Mouse (Mus musculus): ENCODE measurements around the gene Olig2. TPM values are rescaled to one million over a fixed set of nuclear protein-coding genes. Genes with fewer than 3 reads are reported as not detected.

Gene Olig2
- polyA plus RNA-seq, 1 experiment from 2014 or later, result 3.2 TPM

- peaks cover 14% of the 10 kb centered on the region for H3K4me1 ChIP-seq
- no peak overlapping the region for H3K27ac ChIP-seq (replicated peaks)
- H3K4me2 ChIP-seq (replicated peaks), result no peak overlapping the region
- 0 out of 2 replicates have a peak, but pooled peaks cover 3% of the 10 kb centered on the region for H3K9me3 ChIP-seq (replicated peaks)
- no peak overlapping the region for H3K9ac ChIP-seq
- no peak for ATAC-seq (ENCODE audit: insufficient number of reproducible peaks, low FRiP score, low TSS enrichment, low read depth)
- 31% methylated on average over 6 of the region's 6 CpGs for WGBS
- no peaks in the 10 kb centered on the region for H3K36me3 ChIP-seq
- peaks cover 76% of the 10 kb centered on the region for H3K27me3 ChIP-seq
- H3K4me3 ChIP-seq (replicated peaks), result no peak overlapping the region
Observed at GRCm38 (mm10) chr16:91217077-91217476, 8.2 kb upstream of the Olig2 start.

DNA sequence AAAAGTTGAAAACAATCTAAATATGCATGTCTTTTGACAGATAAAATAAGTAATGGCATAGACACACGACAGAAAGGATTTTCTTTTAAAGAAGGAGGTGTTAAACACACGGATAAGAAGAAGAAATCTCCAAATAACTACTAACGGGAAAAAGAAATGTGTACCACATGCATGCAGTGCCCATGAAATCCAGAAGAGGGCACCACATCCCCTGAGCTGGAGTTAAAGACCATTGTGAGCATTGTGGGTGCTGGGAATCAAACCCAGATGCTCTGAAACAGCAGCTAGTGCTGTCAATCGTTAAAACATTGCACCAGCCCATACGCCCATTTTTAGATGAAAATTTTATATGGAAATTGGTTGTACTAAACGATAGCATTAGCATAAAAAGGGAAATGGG, 7.3 kb upstream of the Olig2 start:
- no peak overlapping the region for H3K9ac ChIP-seq
- no peak overlapping the region for H3K4me2 ChIP-seq (replicated peaks)
- H3K9me3 ChIP-seq (replicated peaks), result 0 out of 2 replicates have a peak, but pooled peaks cover 3% of the 10 kb centered on the region
- no peak for ATAC-seq (ENCODE audit: insufficient number of reproducible peaks, low FRiP score, low TSS enrichment, low read depth)
- H3K4me3 ChIP-seq (replicated peaks), result no peak overlapping the region
- H3K27me3 ChIP-seq, result peaks cover 77% of the 10 kb centered on the region
- peaks cover 23% of the 10 kb centered on the region for H3K4me1 ChIP-seq
- H3K36me3 ChIP-seq, result no peaks in the 10 kb centered on the region
- WGBS, result 70% methylated on average over 6 of the region's 6 CpGs
- no peak overlapping the region for H3K27ac ChIP-seq (replicated peaks)

- Histone ChIP-seq H3K4me3 (replicated peaks) (no peak overlapping the region), H3K4me2 (replicated peaks) (no peak overlapping the region), H3K4me1 (peaks cover 28% of the 10 kb centered on the region), H3K27me3 (peaks cover 85% of the 10 kb centered on the region), H3K9ac (no peak overlapping the region), H3K9me3 (replicated peaks) (0 out of 2 replicates have a peak, but pooled peaks cover 3% of the 10 kb centered on the region), H3K36me3 (no peaks in the 10 kb centered on the region), H3K27ac (replicated peaks) (no peak overlapping the region)
- WGBS, result 11% methylated on average over 14 of the region's 14 CpGs
- ATAC-seq (ENCODE audit: insufficient number of reproducible peaks, low FRiP score, low TSS enrichment, low read depth), result no peak
Observed at GRCm38 (mm10) chr16:91219246-91219645, 6.0 kb upstream of the Olig2 start.

DNA sequence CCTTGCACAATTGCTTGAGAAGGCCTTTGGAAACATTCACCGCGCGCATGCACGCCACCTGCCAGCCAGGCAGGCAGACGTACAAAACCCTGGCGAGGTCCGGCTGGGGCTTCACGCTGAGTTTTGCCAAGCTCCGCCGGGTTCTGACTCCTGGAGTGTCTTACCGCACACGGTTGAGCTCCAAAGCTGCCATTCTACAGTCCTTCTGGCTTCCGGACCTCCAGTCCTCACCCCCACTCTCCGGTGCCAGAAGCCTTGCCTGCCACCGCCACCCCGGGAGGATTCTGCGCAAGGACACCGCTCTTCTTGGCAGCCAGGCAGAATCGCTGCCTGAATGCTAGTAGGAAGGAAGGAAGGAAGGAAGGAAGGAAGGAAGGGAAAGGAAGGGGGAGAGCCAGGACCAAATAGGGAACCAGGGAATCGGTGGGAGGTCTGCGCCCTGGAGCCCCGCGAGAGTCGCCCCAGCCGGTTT, 3.0 kb upstream of the Olig2 start:
- Histone ChIP-seq H3K4me3 (replicated peaks) (peak overlapping the region; percentile 19; the same call in 1 of the 2 replicates), H3K4me1 (peaks cover 51% of the 10 kb centered on the region), H3K27me3 (peaks cover 98% of the 10 kb centered on the region), H3K9ac (no peak overlapping the region), H3K9me3 (replicated peaks) (0 out of 2 replicates have a peak, but pooled peaks cover 3% of the 10 kb centered on the region), H3K27ac (replicated peaks) (no peak overlapping the region), H3K36me3 (no peaks in the 10 kb centered on the region), H3K4me2 (replicated peaks) (peak overlapping the region; percentile 33)
- ATAC-seq (ENCODE audit: insufficient number of reproducible peaks, low FRiP score, low TSS enrichment, low read depth), result no peak
- 1% methylated on average over 25 of the region's 25 CpGs for WGBS

DNA sequence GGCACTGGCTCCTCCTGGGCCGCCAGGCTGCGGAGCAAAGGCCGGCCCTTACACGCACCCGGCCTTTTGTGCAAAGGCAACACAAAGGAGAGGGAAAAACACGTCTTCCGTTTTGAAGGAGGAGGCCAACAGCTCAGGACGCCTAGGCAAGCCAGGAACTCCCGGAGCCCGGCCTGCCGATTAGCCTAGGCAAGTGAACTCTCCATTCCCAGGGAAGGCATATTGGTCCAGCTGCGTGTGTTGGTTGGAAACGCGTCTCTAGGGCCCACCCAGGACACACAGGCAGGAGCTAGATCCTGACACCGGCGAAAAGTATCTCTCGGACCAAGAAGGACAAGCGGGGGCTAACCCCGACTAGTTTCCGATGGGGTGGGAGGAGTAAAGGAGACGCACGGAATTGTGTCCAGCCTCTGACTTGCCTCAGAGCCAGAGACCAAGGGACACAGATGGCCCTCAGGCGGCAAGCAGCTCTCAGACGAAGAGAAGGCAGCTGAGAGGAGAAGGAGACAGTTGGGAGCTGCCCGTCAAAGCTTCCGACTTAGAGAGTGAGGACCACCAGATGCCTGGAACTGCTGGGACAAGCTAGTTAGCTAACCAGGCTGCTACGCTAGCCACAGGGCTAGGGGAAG, 2.5 kb upstream of the Olig2 start:
- WGBS, result under 1% methylated on average over 27 of the region's 27 CpGs
- Histone ChIP-seq H3K36me3 (no peaks in the 10 kb centered on the region), H3K4me3 (replicated peaks) (peak overlapping the region; percentile 19; the same call in 1 of the 2 replicates), H3K4me1 (peaks cover 54% of the 10 kb centered on the region), H3K9me3 (replicated peaks) (0 out of 2 replicates have a peak, but pooled peaks cover 3% of the 10 kb centered on the region), H3K9ac (no peak overlapping the region), H3K27me3 (peaks cover 99% of the 10 kb centered on the region), H3K4me2 (replicated peaks) (peak overlapping the region; percentile 33), H3K27ac (replicated peaks) (no peak overlapping the region)
- ATAC-seq (ENCODE audit: insufficient number of reproducible peaks, low FRiP score, low TSS enrichment, low read depth), result no peak

DNA sequence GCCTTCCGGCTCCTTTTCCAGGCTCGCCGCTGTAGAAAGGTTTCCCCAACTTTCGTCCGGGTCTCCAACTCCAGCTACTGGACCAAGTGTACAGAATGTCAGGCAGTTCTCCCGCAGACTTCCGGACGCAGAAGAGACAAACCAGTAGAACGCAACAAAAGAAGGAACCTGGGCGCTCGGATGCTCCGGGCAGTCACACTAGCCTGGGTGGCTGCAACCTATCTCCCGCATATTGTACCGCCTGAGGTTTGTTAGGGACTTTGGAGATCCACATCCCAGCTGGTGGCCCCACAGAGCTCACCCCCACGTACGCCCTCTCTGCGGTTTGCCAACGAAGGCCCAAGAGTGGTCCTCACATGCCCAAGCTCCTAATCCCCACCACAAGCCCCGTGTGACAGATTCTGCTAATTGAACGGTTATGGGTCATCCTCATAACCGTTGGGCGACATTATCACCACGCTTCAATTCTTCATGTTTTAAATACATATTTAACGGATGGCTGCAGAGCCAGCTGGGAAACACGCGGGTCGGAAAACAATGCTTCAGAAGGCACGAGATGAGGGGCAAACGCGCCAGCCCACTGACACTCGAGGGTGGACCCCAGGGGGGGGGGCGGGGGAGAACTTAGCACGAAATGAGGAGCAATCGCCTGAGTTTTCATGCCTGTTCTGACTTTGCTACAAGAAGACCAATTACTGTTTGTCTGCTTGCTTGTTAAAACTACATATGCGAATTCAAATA, 1.8 kb upstream of the Olig2 start:
- Histone ChIP-seq H3K9ac (no peak overlapping the region), H3K36me3 (no peaks in the 10 kb centered on the region), H3K27me3 (peaks cover 100% of the 10 kb centered on the region), H3K4me1 (peaks cover 54% of the 10 kb centered on the region), H3K9me3 (replicated peaks) (no peaks in the 10 kb centered on the region), H3K4me3 (replicated peaks) (0 out of 2 replicates have a peak overlapping the region, but pooled peaks have one; percentile 19), H3K27ac (replicated peaks) (no peak overlapping the region), H3K4me2 (replicated peaks) (no peak overlapping the region; the same call in 1 of the 2 replicates)
- no peak for ATAC-seq (ENCODE audit: insufficient number of reproducible peaks, low FRiP score, low TSS enrichment, low read depth)
- under 1% methylated on average over 35 of the region's 35 CpGs for WGBS

- no peaks in the 10 kb centered on the region for H3K36me3 ChIP-seq
- WGBS, result 4% methylated on average over 10 of the region's 10 CpGs
- no peak overlapping the region for H3K27ac ChIP-seq (replicated peaks)
- no peaks in the 10 kb centered on the region for H3K9me3 ChIP-seq (replicated peaks)
- no peak overlapping the region for H3K4me2 ChIP-seq (replicated peaks)
- H3K9ac ChIP-seq, result no peak overlapping the region
- no peak for ATAC-seq (ENCODE audit: insufficient number of reproducible peaks, low FRiP score, low TSS enrichment, low read depth)
- no peak overlapping the region for H3K4me3 ChIP-seq (replicated peaks)
- peaks cover 57% of the 10 kb centered on the region for H3K4me1 ChIP-seq
- H3K27me3 ChIP-seq, result peaks cover 100% of the 10 kb centered on the region
Observed at GRCm38 (mm10) chr16:91224068-91224402, 1.2 kb upstream of the Olig2 start.

DNA sequence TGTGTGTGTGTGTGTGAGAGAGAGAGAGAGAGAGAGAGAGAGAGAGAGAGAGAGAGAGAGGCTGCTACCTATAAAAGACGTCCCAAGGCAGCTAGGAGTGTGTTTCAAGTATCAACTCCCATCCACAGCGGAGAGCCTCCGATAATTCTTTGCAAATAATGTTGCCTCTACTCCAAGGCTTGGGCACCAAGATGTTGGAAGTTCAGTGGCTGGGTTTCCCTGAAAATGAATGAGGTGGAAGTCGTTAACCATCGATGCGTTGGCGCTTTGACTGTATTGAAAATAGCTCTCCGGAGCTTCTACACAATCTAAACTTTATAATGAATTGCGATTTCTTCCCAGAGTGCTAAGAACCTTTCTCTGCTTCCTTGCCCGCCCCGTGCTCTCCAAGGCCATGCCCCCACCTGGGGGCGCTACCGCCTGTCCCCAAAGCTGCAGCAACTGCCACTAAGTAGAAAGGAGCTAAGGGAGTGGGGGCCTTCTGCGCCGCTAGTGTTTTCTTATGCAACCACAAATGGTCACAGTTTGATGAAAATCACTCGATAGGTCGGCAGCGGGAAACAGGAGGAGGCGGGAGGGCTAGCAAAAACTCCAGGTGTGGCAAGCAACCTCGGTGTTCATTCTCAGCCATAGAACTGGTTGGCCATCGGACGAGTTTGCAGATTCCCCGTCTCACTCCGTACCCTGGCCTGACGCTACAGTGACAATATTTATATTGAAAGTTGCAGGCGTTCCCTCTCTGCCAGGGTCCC, 600 bp upstream of the Olig2 start:
- ATAC-seq (ENCODE audit: insufficient number of reproducible peaks, low FRiP score, low TSS enrichment, low read depth), result no peak

DNA sequence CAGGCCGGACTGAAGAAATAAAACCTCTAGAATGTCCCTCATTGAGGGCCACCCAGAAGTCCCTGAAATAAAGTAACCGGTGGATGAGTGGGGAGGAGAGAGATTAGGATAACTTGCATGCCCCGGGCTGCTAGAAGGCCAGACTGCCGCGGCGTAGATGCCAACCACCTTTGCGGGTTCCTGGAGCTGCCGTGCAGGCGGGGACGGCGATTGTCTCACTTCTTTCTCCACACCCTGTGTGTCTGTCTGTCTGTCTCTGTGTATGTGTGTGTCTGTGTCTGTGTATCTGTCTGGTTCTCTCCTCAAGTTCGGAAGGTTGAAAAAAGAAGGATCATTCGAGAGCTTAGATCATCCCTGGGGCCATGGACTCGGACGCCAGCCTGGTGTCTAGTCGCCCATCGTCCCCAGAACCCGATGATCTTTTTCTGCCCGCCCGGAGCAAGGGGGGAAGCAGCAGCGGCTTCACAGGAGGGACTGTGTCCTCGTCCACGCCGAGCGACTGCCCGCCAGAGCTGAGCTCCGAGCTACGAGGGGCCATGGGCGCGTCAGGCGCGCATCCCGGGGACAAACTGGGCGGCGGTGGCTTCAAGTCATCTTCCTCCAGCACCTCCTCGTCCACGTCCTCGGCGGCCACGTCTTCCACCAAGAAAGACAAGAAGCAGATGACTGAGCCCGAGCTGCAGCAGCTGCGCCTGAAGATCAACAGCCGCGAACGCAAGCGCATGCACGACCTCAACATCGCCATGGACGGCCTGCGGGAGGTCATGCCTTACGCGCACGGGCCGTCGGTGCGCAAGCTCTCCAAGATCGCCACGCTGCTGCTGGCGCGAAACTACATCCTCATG, 1.0 kb downstream of the Olig2 start:
- Histone ChIP-seq H3K4me1 (peaks cover 48% of the 10 kb centered on the region), H3K9me3 (replicated peaks) (no peaks in the 10 kb centered on the region), H3K4me3 (replicated peaks) (peak overlapping the region; percentile 18), H3K27me3 (peaks cover 99% of the 10 kb centered on the region), H3K4me2 (replicated peaks) (peak overlapping the region; percentile 43), H3K36me3 (no peaks in the 10 kb centered on the region), H3K27ac (replicated peaks) (no peak overlapping the region), H3K9ac (no peak overlapping the region)
- ATAC-seq (ENCODE audit: insufficient number of reproducible peaks, low FRiP score, low TSS enrichment, low read depth), result no peak
- WGBS, result 1% methylated on average over 60 of the region's 60 CpGs

More for the DNA sequence above, 600 bp upstream of the Olig2 start:
- WGBS, result 1% methylated on average over 26 of the region's 26 CpGs
- peaks cover 100% of the 10 kb centered on the region for H3K27me3 ChIP-seq
- H3K36me3 ChIP-seq, result no peaks in the 10 kb centered on the region
- H3K4me1 ChIP-seq, result peaks cover 55% of the 10 kb centered on the region
- peak overlapping the region; percentile 32 for H3K4me3 ChIP-seq (replicated peaks)
- no peaks in the 10 kb centered on the region for H3K9me3 ChIP-seq (replicated peaks)
- H3K27ac ChIP-seq (replicated peaks), result no peak overlapping the region
- H3K4me2 ChIP-seq (replicated peaks), result peak overlapping the region; percentile 43
- H3K9ac ChIP-seq, result no peak overlapping the region

DNA sequence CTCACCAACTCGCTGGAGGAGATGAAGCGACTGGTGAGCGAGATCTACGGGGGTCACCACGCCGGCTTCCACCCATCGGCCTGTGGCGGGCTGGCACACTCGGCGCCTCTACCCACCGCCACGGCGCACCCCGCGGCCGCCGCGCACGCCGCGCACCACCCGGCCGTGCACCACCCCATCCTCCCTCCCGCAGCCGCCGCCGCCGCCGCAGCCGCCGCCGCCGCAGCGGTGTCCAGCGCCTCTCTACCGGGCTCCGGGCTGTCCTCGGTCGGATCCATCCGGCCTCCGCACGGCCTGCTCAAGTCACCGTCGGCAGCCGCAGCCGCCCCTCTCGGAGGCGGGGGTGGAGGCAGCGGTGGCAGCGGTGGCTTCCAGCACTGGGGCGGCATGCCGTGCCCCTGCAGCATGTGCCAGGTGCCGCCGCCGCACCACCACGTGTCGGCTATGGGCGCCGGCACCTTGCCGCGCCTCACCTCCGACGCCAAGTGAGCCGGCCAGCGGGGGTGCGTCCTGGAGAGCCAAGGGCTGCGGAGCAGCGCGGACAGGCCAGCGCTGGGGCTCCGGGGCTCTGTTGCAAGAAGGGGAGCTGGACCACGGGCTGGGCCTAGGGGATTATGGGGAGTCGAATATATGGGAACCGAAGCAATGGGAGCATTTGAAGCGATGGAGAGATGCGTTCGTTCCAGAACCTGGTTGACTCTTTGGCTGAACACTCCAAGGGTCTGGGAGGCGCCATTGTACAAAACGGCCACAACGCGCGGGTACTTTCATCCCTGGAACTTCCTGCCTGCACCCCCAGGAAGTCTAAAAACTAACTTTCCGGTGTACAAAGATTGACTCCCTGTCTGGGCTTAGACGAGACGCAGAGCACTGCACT, 1.9 kb downstream of the Olig2 start:
- WGBS, result under 1% methylated on average over 84 of the region's 85 CpGs
- ATAC-seq (ENCODE audit: insufficient number of reproducible peaks, low FRiP score, low TSS enrichment, low read depth), result no peak
- peaks cover 99% of the 10 kb centered on the region for H3K27me3 ChIP-seq
- H3K9ac ChIP-seq, result no peak overlapping the region
- H3K36me3 ChIP-seq, result no peaks in the 10 kb centered on the region
- H3K4me3 ChIP-seq (replicated peaks), result peak overlapping the region; percentile 18
- H3K4me1 ChIP-seq, result peaks cover 44% of the 10 kb centered on the region
- H3K9me3 ChIP-seq (replicated peaks), result no peaks in the 10 kb centered on the region
- H3K27ac ChIP-seq (replicated peaks), result no peak overlapping the region
- H3K4me2 ChIP-seq (replicated peaks), result peak overlapping the region; percentile 31
